Mouse (Mus musculus): Measurements from ENCODE around the gene Dlgap1. TPM values are rescaled to one million over a fixed set of nuclear protein-coding genes. Genes with fewer than 3 reads are reported as not detected.
"Not testable (repeated sequence)": the region's sequence is repeated elsewhere in the genome, so short reads cannot be mapped to it uniquely, and the experiment has no call there.

Dlgap1 gene
- total and polyA plus RNA-seq, 3 experiments = 27.5 to 106 (median 44.8) TPM

- peak; percentile 29 for DNase-seq
Measured at GRCm38 (mm10) chr17:70527101-70527500, 558.2 kb downstream of the Dlgap1 start.

GRCm38 (mm10) chr17:70528196-70529187 is 559.6 kb downstream of the Dlgap1 start:
- no peak for DNase-seq

GRCm38 (mm10) chr17:70534321-70534720 is 565.4 kb downstream of the Dlgap1 start:
- no peak for DNase-seq

- DNase-seq = no peak
Measured at GRCm38 (mm10) chr17:70541816-70542215, 572.9 kb downstream of the Dlgap1 start.

- no peak for DNase-seq
Measured at GRCm38 (mm10) chr17:70550793-70551192, 581.9 kb downstream of the Dlgap1 start.

GRCm38 (mm10) chr17:70561547-70561946 is 592.7 kb downstream of the Dlgap1 start:
- no peak for DNase-seq

- no peak for DNase-seq
Measured at GRCm38 (mm10) chr17:70570848-70571247, 602.0 kb downstream of the Dlgap1 start.

- DNase-seq = no peak
Measured at GRCm38 (mm10) chr17:70583042-70583441, 614.2 kb downstream of the Dlgap1 start.

- no peak for DNase-seq
Measured at GRCm38 (mm10) chr17:70586735-70587425, 618.0 kb downstream of the Dlgap1 start.

GRCm38 (mm10) chr17:70587975-70588630 is 619.2 kb downstream of the Dlgap1 start:
- not testable (repeated sequence) for DNase-seq

GRCm38 (mm10) chr17:70588691-70589090 is 619.8 kb downstream of the Dlgap1 start:
- no peak for DNase-seq

GRCm38 (mm10) chr17:70589140-70589539 is 620.3 kb downstream of the Dlgap1 start:
- peak; percentile 30 for DNase-seq

GRCm38 (mm10) chr17:70590506-70590905 is 621.6 kb downstream of the Dlgap1 start:
- DNase-seq = no peak

- DNase-seq = no peak
Measured at GRCm38 (mm10) chr17:70594277-70594676, 625.4 kb downstream of the Dlgap1 start.

- DNase-seq = no peak
Measured at GRCm38 (mm10) chr17:70596326-70596725, 627.5 kb downstream of the Dlgap1 start.

GRCm38 (mm10) chr17:70600462-70600861 is 631.6 kb downstream of the Dlgap1 start:
- no peak for DNase-seq

- no peak for DNase-seq
Measured at GRCm38 (mm10) chr17:70602051-70602450, 633.2 kb downstream of the Dlgap1 start.

- DNase-seq = no peak
Measured at GRCm38 (mm10) chr17:70605659-70606058, 636.8 kb downstream of the Dlgap1 start.

GRCm38 (mm10) chr17:70612171-70612570 is 643.3 kb downstream of the Dlgap1 start:
- DNase-seq = no peak

GRCm38 (mm10) chr17:70613897-70614296 is 645.0 kb downstream of the Dlgap1 start:
- DNase-seq = no peak

GRCm38 (mm10) chr17:70614407-70615060 is 645.7 kb downstream of the Dlgap1 start:
- DNase-seq = no peak

- no peak for DNase-seq
Measured at GRCm38 (mm10) chr17:70622493-70622892, 653.6 kb downstream of the Dlgap1 start.

Measured in adrenal gland, adult 2 months (tissue).